Mouse (Mus musculus): ENCODE data around the gene Arfgef3. TPM values are rescaled to one million over a fixed set of nuclear protein-coding genes. Genes with fewer than 3 reads are reported as not detected.

Gene Arfgef3
- total RNA-seq, 2 experiments from 2014 or later: 0.10 to 0.39 TPM

GRCm38 (mm10) chr10:18710949-18711348 is 32.8 kb downstream of the Arfgef3 start:
- no peak for DNase-seq
- intact Hi-C loops (cut with DNase I): no loop called here

GRCm38 (mm10) chr10:18709836-18710235 is 33.9 kb downstream of the Arfgef3 start:
- intact Hi-C loops (cut with DNase I): no loop called here
- TF ChIP-seq CTCF (IDR thresholded peaks at IDR 0.05): no peak

More at GRCm38 (mm10) chr10:18710949-18711348, 32.8 kb downstream of the Arfgef3 start:
- no peak overlapping the region for H3K27ac ChIP-seq
- H3K4me3 ChIP-seq: no peak overlapping the region
- no peak for TF ChIP-seq CTCF (IDR thresholded peaks at IDR 0.05)

GRCm38 (mm10) chr10:18708641-18709040 is 35.1 kb downstream of the Arfgef3 start:
- no peak overlapping the region for H3K4me3 ChIP-seq
- intact Hi-C loops (cut with DNase I): no loop called here
- no peak overlapping the region for H3K27ac ChIP-seq
- TF ChIP-seq CTCF (IDR thresholded peaks at IDR 0.05): no peak
- no peak for DNase-seq

More at GRCm38 (mm10) chr10:18709836-18710235, 33.9 kb downstream of the Arfgef3 start:
- H3K27ac ChIP-seq: no peak overlapping the region
- DNase-seq: no peak
- H3K4me3 ChIP-seq: no peak overlapping the region

GRCm38 (mm10) chr10:18704393-18705120 is 39.2 kb downstream of the Arfgef3 start:
- H3K27ac ChIP-seq: no peak overlapping the region
- H3K4me3 ChIP-seq: no peak overlapping the region
- TF ChIP-seq CTCF (IDR thresholded peaks at IDR 0.05): no peak
- no peak for DNase-seq
- intact Hi-C loops (cut with DNase I): no loop called here

GRCm38 (mm10) chr10:18701517-18701916 is 42.2 kb downstream of the Arfgef3 start:
- intact Hi-C loops (cut with DNase I): no loop called here
- DNase-seq: no peak
- no peak for TF ChIP-seq CTCF (IDR thresholded peaks at IDR 0.05)
- Histone ChIP-seq H3K27ac (no peak overlapping the region), H3K4me3 (no peak overlapping the region)

- no peak overlapping the region for H3K4me3 ChIP-seq
- intact Hi-C loops (cut with DNase I): no loop called here
- H3K27ac ChIP-seq: no peak overlapping the region
- DNase-seq: peak; percentile 25
- no peak for TF ChIP-seq CTCF (IDR thresholded peaks at IDR 0.05)
These were observed 43.6 kb downstream of the Arfgef3 start for GRCm38 (mm10) chr10:18700117-18700516.

GRCm38 (mm10) chr10:18699151-18699550 is 44.6 kb downstream of the Arfgef3 start:
- no peak overlapping the region for H3K27ac ChIP-seq
- no peak for TF ChIP-seq CTCF (IDR thresholded peaks at IDR 0.05)
- intact Hi-C loops (cut with DNase I): no loop called here
- DNase-seq: no peak
- no peak overlapping the region for H3K4me3 ChIP-seq

- no peak for DNase-seq
- TF ChIP-seq CTCF (IDR thresholded peaks at IDR 0.05): no peak
- H3K27ac ChIP-seq: no peak overlapping the region
- intact Hi-C loops (cut with DNase I): no loop called here
- no peak overlapping the region for H3K4me3 ChIP-seq
These were observed 47.3 kb downstream of the Arfgef3 start for GRCm38 (mm10) chr10:18696461-18696860.

GRCm38 (mm10) chr10:18688234-18688633 is 55.5 kb downstream of the Arfgef3 start:
- no peak for DNase-seq
- TF ChIP-seq CTCF (IDR thresholded peaks at IDR 0.05): no peak
- Histone ChIP-seq H3K27ac (no peak overlapping the region), H3K4me3 (no peak overlapping the region)
- intact Hi-C loops (cut with DNase I): no loop called here

GRCm38 (mm10) chr10:18681385-18681954 is 62.3 kb downstream of the Arfgef3 start:
- intact Hi-C loops (cut with DNase I): no loop called here
- Histone ChIP-seq H3K27ac (no peak overlapping the region), H3K4me3 (no peak overlapping the region)
- DNase-seq: no peak
- TF ChIP-seq CTCF (IDR thresholded peaks at IDR 0.05): no peak

- no peak for DNase-seq
- intact Hi-C loops (cut with DNase I): no loop called here
These were observed 62.9 kb downstream of the Arfgef3 start for GRCm38 (mm10) chr10:18680661-18681384.

GRCm38 (mm10) chr10:18678836-18679235 is 64.9 kb downstream of the Arfgef3 start:
- intact Hi-C loops (cut with DNase I): no loop called here
- no peak for DNase-seq
- Histone ChIP-seq H3K27ac (no peak overlapping the region), H3K4me3 (no peak overlapping the region)
- TF ChIP-seq CTCF (IDR thresholded peaks at IDR 0.05): no peak

More at GRCm38 (mm10) chr10:18680661-18681384, 62.9 kb downstream of the Arfgef3 start:
- Histone ChIP-seq H3K4me3 (no peak overlapping the region), H3K27ac (no peak overlapping the region)
- TF ChIP-seq CTCF (IDR thresholded peaks at IDR 0.05): no peak

GRCm38 (mm10) chr10:18664794-18665193 is 79.0 kb downstream of the Arfgef3 start:
- no peak for TF ChIP-seq CTCF (IDR thresholded peaks at IDR 0.05)

More at GRCm38 (mm10) chr10:18664794-18665193, 79.0 kb downstream of the Arfgef3 start:
- Histone ChIP-seq H3K27ac (no peak overlapping the region), H3K4me3 (no peak overlapping the region)
- intact Hi-C loops (cut with DNase I): no loop called here
- no peak for DNase-seq
